Mouse (Mus musculus): ENCODE measurements around the gene Topbp1. TPM values are rescaled to one million over a fixed set of nuclear protein-coding genes. Genes with fewer than 3 reads are reported as not detected.

Gene Topbp1
- polyA plus RNA-seq, 1 experiment = 11.8 TPM

- DNase-seq (ENCODE audit: low read depth, low spot score) = no peak
- 92% methylated on average over 4 of the region's 4 CpGs for WGBS
Measured at GRCm38 (mm10) chr9:103380566-103380965, 75.6 kb downstream of the Topbp1 start.

DNA sequence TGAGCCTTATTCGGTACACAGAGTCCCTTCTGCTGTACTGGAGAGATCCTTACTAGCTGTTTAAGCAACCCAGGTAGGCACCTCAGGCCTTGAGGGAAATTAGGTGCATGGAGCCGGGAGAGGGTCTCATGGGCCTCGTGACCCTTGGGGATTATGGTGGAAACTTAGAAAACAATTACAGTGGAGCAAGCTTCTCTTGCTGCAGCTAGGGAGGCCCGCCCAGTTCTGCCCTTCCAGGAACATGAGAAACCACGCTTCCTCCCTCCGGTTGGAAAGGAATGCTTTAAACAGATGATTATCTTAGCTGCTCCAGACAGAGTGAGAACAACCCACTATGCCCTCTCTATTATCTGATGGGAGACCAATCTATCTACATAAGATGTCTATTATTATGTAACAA, 78.0 kb downstream of the Topbp1 start:
- no peak for DNase-seq (ENCODE audit: low read depth, low spot score)
- WGBS = 53% methylated on average over 6 of the region's 6 CpGs

DNA sequence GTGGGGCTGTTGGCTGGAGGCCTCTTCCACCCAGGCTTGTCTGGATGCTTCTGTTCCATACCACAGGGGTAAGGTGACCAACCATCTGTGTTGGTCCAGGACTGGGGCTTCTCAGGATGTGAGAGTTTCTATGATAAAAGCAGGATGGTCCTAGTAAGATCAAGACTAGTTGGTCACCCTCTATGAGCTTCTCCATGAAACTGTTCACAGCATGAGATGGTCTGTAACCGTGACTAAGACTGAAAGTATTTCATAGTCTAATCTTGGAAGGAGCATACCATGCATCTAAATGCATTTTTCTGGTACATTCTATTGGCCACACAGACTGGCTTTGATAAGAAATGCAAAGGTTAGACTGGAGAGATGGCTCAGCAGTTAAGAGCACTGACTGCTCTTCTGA, 78.6 kb downstream of the Topbp1 start:
- WGBS = 100% methylated on average over 1 of the region's 1 CpGs
- no peak for DNase-seq (ENCODE audit: low read depth, low spot score)

GRCm38 (mm10) chr9:103384141-103384796, 79.3 kb downstream of the Topbp1 start:
- 68% methylated on average over 4 of the region's 4 CpGs for WGBS
- DNase-seq (ENCODE audit: low read depth, low spot score) = no peak

- DNase-seq (ENCODE audit: low read depth, low spot score) = no peak
- 26% methylated on average over 1 of the region's 1 CpGs for WGBS
Measured at GRCm38 (mm10) chr9:103385600-103385999, 80.6 kb downstream of the Topbp1 start.

DNA sequence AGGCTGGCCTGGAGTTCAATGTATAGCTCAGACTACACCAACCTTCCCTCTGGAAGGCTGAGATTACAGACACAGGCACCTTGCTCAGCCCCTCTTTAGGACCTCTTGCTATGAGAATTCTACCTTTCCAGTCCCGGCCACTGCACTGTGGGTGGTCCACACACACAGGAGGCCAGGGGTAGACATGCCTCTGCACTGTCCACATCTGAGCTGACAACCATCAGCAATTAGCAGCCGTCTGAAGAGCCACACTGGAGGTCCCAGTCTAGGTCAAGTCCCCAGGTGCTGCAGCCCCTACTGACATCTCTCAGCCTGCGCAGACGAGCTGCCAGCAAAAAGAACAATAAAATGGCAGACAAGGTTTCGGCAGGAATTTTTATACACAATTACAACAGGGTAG, 81.6 kb downstream of the Topbp1 start:
- DNase-seq (ENCODE audit: low read depth, low spot score) = no peak
- WGBS = 71% methylated on average over 5 of the region's 5 CpGs

- no peak for DNase-seq (ENCODE audit: low read depth, low spot score)
- 48% methylated on average over 10 of the region's 10 CpGs for WGBS
Measured at GRCm38 (mm10) chr9:103387011-103387653, 82.1 kb downstream of the Topbp1 start.

DNA sequence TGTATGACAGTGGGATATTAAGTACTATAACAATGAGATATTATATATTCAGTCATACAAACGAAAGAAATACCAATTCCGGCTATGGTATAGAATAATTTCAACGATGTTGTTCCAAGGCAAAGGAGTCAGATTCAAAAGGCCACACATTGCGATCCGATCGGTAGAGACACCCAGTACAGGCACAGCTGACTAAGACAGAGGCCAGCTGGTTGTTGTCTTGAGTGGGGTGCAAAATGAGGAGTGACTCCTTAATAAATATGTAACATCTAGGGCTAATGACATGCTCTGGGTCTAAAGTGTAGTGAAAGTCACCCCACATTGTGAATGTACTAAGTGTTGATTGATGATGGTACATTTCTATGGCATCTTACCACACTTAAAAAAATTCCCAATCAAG, 84.2 kb downstream of the Topbp1 start:
- no peak for DNase-seq (ENCODE audit: low read depth, low spot score)
- WGBS = 91% methylated on average over 6 of the region's 6 CpGs

- no peak for DNase-seq (ENCODE audit: low read depth, low spot score)
- 60% methylated on average over 6 of the region's 6 CpGs for WGBS
Measured at GRCm38 (mm10) chr9:103391796-103392372, 86.9 kb downstream of the Topbp1 start.

DNA sequence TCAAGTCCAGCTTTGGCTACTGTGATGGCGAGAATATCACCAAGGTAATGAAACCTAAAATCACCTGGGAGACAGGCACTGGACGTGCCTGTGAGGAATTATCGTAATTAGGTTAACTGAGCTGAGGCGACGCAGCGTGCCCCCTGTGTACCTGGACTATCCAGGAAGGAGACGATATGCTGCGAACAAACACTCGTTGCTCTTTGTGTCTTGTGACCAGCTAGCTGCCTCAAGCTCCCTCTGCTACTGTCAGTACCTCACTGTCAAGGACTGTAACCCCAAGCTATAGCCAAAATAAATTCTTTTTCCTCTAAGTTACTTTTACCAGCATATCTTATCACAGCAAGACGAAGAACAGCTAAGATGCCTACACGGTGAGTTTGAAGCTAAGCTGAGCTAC, 88.2 kb downstream of the Topbp1 start:
- 87% methylated on average over 11 of the region's 11 CpGs for WGBS
- DNase-seq (ENCODE audit: low read depth, low spot score) = no peak

- 30% methylated on average over 21 of the region's 21 CpGs for WGBS
Measured at GRCm38 (mm10) chr9:103398509-103399157, 93.6 kb downstream of the Topbp1 start.

More at GRCm38 (mm10) chr9:103398509-103399157, 93.6 kb downstream of the Topbp1 start:
- no peak for DNase-seq (ENCODE audit: low read depth, low spot score)

Other genes starting within 250 kb of the Topbp1 start
- 1.3 and 2.1 TPM in 2 replicates for gene Rab6b, start 193.4 kb upstream of the Topbp1 start, polyA plus RNA-seq (2012; rRNA removed)
- 45.9 and 47.9 TPM in 2 replicates for gene Srprb, start 103.1 kb upstream of the Topbp1 start, polyA plus RNA-seq (2012; rRNA removed)
- gene Gm20425, start 74.9 kb upstream of the Topbp1 start, polyA plus RNA-seq (2012; rRNA removed) = 0.16 TPM in 1 of 2 replicates, not detected in the other
- gene Trf, start 74.8 kb upstream of the Topbp1 start, polyA plus RNA-seq (2012; rRNA removed) = 50.9 and 73.5 TPM in 2 replicates
- 0.08 TPM in 1 of 2 replicates, not detected in the other for gene 1300017J02Rik, start 133 bp upstream of the Topbp1 start, polyA plus RNA-seq (2012; rRNA removed)
- 28.7 and 33.4 TPM in 2 replicates for gene Cdv3, start 60.6 kb downstream of the Topbp1 start, polyA plus RNA-seq (2012; rRNA removed)
- gene Bfsp2, start 175.2 kb downstream of the Topbp1 start, polyA plus RNA-seq (2012; rRNA removed) = 1.3 and 1.8 TPM in 2 replicates